Comparison of ENCODE assay signal across 8 mouse cellular contexts in genomic region chr1:88205294-88205922, GRCm38 (mm10). TPM values are rescaled to one million over a fixed set of nuclear protein-coding genes. Genes with fewer than 3 reads are reported as not detected.
DNase-seq lines count a peak whose midpoint lies in the region; ATAC-seq lines count a peak whose summit lies in the region.
"Had no signal": no experiment of that assay in that cellular context is flagged by ENCODE, and none has a peak within 500 bp of the region (broad histone marks: within the 10 kb centered on the region; RNA-seq: fewer than 3 reads in every experiment).

Gene Dnajb3 (minus strand): TSS chr1:88205782.

- peak; percentile 94 for DNase-seq in brain, adult 2 months (ENCODE audit: low read depth, low spot score)
- DNase-seq in embryo, embryonic 10.5 days (ENCODE audit: low spot score) = peak; percentile 93
- peak; percentile 75 for DNase-seq in kidney, adult 18-20 months
- DNase-seq in spleen, postnatal 36 days (ENCODE audit: low spot score in 2 of 2) = peak; percentile 72 to 76

- H3K27ac ChIP-seq in limb, embryonic 12.5 days = peak within 1 kb of the TSS; percentile 24; the same call in 1 of the 2 replicates
- H3K27ac ChIP-seq in midbrain, embryonic 13.5 days = no peak within 1 kb of the TSS

- no peaks in the 10 kb centered on the region for H3K27me3 ChIP-seq in limb, embryonic 12.5 days
- H3K27me3 ChIP-seq in midbrain, embryonic 13.5 days = no peaks in the 10 kb centered on the region

- ATAC-seq in granulocyte monocyte progenitor cell, adult 5-6 weeks (replicated peaks; ENCODE audit: poor library complexity, severe bottlenecking) = peak; percentile 79
- ATAC-seq in limb, embryonic 12.5 days (ENCODE audit: insufficient number of reproducible peaks, insufficient read depth, low FRiP score, low TSS enrichment, low read depth) = peak; percentile 99
- peak; percentile 100 for ATAC-seq in midbrain, embryonic 13.5 days

- 0 out of 2 replicates have a peak, but pooled peaks cover 4% of the 10 kb centered on the region for H3K4me1 ChIP-seq in limb, embryonic 12.5 days (replicated peaks)
- peaks cover 7% of the 10 kb centered on the region; the same call in 1 of the 2 replicates for H3K4me1 ChIP-seq in midbrain, embryonic 13.5 days (replicated peaks)

- H3K9ac ChIP-seq in limb, embryonic 12.5 days (replicated peaks) = peak within 1 kb of the TSS; percentile 68
- H3K9ac ChIP-seq in midbrain, embryonic 13.5 days (replicated peaks) = peak within 1 kb of the TSS; percentile 73

- no peaks in the 10 kb centered on the region for H3K36me3 ChIP-seq in limb, embryonic 12.5 days
- no peaks in the 10 kb centered on the region; the same call in 1 of the 2 replicates for H3K36me3 ChIP-seq in midbrain, embryonic 13.5 days

- H3K4me2 ChIP-seq in limb, embryonic 12.5 days = peak within 1 kb of the TSS; percentile 66
- H3K4me2 ChIP-seq in midbrain, embryonic 13.5 days (replicated peaks) = peak within 1 kb of the TSS; percentile 68

- H3K9me3 ChIP-seq in limb, embryonic 12.5 days = peaks cover 16% of the 10 kb centered on the region
- H3K9me3 ChIP-seq in midbrain, embryonic 13.5 days = no peaks in the 10 kb centered on the region

- peak within 1 kb of the TSS; percentile 45 for H3K4me3 ChIP-seq in limb, embryonic 12.5 days (replicated peaks)
- peak within 1 kb of the TSS; percentile 47 for H3K4me3 ChIP-seq in midbrain, embryonic 13.5 days (replicated peaks)
- H3K4me3 ChIP-seq: myocyte had no signal

- 6% methylated on average over 62 of the region's 62 CpGs for WGBS in limb, embryonic 12.5 days
- WGBS in midbrain, embryonic 13.5 days = 8% methylated on average over 62 of the region's 62 CpGs

RNA-seq across cellular contexts. Expression of gene Dnajb3, which starts in this region (rescaled TPM):
- total RNA-seq in granulocyte monocyte progenitor cell, adult 5-6 weeks (2014; fragmentation: Nextera tagmentation) = not detected in 2 replicates
- total RNA-seq in granulocyte monocyte progenitor cell, adult 5-6 weeks (2017) = 1.1 TPM in 1 of 2 replicates, not detected in the other
- 12.2 and 13.3 TPM in 2 replicates for polyA plus RNA-seq in limb, embryonic 12.5 days (2016; fragmentation: Nextera tagmentation; extraction: Ambion mirVana)
- 13.9 and 16.2 TPM in 2 replicates for polyA plus RNA-seq in midbrain, embryonic 13.5 days (2015; fragmentation: Nextera tagmentation; extraction: Ambion mirVana)
- polyA plus RNA-seq: myocyte had no signal
